Mouse (Mus musculus) C3H10T1/2 (cell line): Measurements from ENCODE around the gene Fam168b. TPM values are rescaled to one million over a fixed set of nuclear protein-coding genes. Genes with fewer than 3 reads are reported as not detected.

Experiments
- polyA plus RNA-seq, 2 experiments: library from polyadenylated mRNA; unstranded; fragments of >200 nt; fragmentation: generic; extraction: Trizol; gene quantifications; one replicate each; pipeline ENCODE4 v1.2.1; 2012; ENCODE audit warnings: missing spikeins in 2 of 2

Gene Fam168b
- 10 to 100 TPM; 10.4 to 51.5 TPM for polyA plus RNA-seq

GRCm38 (mm10) chr1:34842887-34843618, at the start of gene Fam168b:
Gene Fam168b, minus strand, starts transcription at chr1:34843065.

GRCm38 (mm10) chr1:34849745-34850342, 7.0 kb upstream of the Fam168b start, which contains the start of gene Plekhb2:
Gene Plekhb2, plus strand, starts transcription at chr1:34849976.

Other genes with a start within 250 kb of the Fam168b start
- gene Plekhb2, start 6.9 kb upstream of the Fam168b start, polyA plus RNA-seq: 10 to 100 TPM in 1 of 2 experiments, 1 to 10 TPM in 1; 6.9 to 13.4 TPM